Mouse (Mus musculus) gastrocnemius, adult 2 months (tissue): ENCODE data around the gene Iscu. TPM values are rescaled to one million over a fixed set of nuclear protein-coding genes. Genes with fewer than 3 reads are reported as not detected.
"Not testable (repeated sequence)": the region's sequence is repeated elsewhere in the genome, so short reads cannot be mapped to it uniquely, and the experiment has no call there.

Source experiments
- DNase-seq: peaks from one replicate; pipeline ENCODE4 v3.0.0; 2022
- H3K27ac ChIP-seq: fragments of 200-600 bp; 2 replicates; pipeline ENCODE4 v1.8.1; 2022; ENCODE audit warnings: mild to moderate bottlenecking
- H3K4me3 ChIP-seq: fragments of 200-600 bp; 2 replicates; pipeline ENCODE4 v1.8.1; 2022; ENCODE audit warnings: mild to moderate bottlenecking, moderate library complexity
- CTCF ChIP-seq: fragments of 200-600 bp; IDR thresholded peaks from 2 replicates; pipeline ENCODE4 v1.8.1; 2022; ENCODE audit warnings: antibody characterized with exemption, mild to moderate bottlenecking, moderate library complexity
- intact Hi-C: fragments of 180-260 bp; cut with DNase I; formaldehyde crosslinking; loops from one replicate; pipeline ENCODE4 v1.15.1; 2025
- total RNA-seq, 2 experiments: library from RNA; stranded (reverse); gene quantifications; 2 replicates each; pipeline ENCODE4 v1.2.3; 2021

The Iscu gene
- total RNA-seq, 2 experiments from 2014 or later, result 142 to 160 TPM

DNA sequence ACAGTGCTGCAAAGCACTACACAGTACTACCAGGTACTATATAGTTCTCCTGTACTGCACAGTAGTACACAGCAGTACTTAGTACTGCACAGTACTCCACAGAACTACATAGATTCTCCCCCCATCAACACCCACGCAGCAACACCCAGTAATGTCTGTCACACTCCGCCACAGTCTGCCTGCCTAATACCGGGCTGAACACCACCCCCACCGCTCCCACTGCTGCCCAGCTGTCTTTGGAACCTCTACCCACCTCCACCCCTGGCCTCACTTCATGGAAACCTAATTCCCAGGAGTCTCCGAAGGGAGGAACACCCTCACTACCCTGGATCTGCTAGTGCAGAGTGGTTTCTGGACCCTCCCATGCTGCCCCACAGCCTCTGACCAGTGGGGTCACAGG, 8.2 kb downstream of the Iscu start:
- DNase-seq, result no peak
- Histone ChIP-seq H3K27ac (0 out of 2 replicates have a peak overlapping the region, but pooled peaks have one; percentile 3), H3K4me3 (no peak overlapping the region)
- TF ChIP-seq CTCF, result no peak
- intact Hi-C loops, result no loop called here

DNA sequence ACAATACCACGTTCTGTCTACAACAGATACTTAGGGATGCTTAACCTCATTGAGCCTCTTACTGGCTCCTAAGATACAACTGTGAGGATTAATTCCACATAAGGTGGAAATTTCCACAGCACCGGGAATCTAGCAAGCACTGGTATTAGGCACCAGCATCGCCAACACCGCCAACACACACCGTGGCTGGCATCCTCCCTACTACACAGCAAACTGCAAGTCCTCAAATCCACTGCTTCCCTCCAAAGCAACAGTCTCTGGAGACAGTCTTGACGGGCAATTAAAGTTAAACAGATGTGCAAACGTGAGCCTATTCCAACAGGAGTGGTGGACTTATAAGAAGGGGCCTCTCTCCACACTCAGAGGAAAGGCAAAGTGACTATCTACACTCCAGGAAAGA, 8.7 kb downstream of the Iscu start:
- H3K27ac ChIP-seq, result 0 out of 2 replicates have a peak overlapping the region, but pooled peaks have one; percentile 3
- DNase-seq, result no peak

DNA sequence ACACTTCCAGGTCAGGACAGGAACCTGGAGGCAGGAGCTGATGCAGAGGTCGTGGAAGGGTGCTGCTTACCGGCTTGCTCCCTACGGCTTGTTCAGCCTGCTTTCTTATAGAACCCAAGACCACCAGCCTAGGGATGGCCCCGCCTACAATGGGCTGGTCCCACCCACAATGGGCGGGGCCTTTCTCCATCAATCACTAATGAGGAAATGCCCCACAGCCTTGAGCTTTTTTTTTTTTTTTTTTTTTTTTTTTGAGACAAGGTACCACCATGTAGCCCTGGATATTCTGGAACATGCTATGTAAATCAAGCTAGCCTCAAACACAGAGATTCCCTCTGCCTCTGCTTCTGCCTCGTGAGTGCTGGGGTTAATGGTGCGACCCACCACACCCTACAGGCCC, 9.3 kb downstream of the Iscu start:
- no peak overlapping the region for H3K4me3 ChIP-seq
- no peak for TF ChIP-seq CTCF
- DNase-seq, result no peak
- no peak overlapping the region for H3K27ac ChIP-seq
- intact Hi-C loops, result no loop called here

More for the DNA sequence above, 8.7 kb downstream of the Iscu start:
- intact Hi-C loops, result no loop called here
- no peak overlapping the region for H3K4me3 ChIP-seq
- no peak for TF ChIP-seq CTCF

DNA sequence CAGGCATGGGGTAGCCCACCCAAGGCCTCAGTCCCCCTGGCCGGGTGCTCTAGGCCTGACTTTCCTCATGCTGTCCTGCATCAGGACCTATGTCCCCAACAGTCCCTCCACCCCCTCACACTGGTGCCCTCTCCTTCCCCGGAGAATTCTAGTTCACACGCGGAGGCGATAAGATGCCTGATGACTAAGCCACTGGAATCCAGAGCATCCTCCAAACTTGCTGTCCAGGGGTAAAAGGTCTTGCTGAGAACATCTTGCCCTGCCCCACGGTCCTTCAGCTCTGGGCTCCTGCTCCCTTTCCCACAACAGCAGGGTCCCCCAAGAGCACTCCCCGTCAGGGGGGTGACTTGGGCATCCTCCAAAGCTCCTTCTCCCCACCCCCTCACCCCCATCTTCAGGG, 10.1 kb downstream of the Iscu start:
- Histone ChIP-seq H3K4me3 (no peak overlapping the region), H3K27ac (peak overlapping the region; percentile 75)
- DNase-seq, result peak; percentile 19
- no peak for TF ChIP-seq CTCF
- intact Hi-C loops, result no loop called here

DNA sequence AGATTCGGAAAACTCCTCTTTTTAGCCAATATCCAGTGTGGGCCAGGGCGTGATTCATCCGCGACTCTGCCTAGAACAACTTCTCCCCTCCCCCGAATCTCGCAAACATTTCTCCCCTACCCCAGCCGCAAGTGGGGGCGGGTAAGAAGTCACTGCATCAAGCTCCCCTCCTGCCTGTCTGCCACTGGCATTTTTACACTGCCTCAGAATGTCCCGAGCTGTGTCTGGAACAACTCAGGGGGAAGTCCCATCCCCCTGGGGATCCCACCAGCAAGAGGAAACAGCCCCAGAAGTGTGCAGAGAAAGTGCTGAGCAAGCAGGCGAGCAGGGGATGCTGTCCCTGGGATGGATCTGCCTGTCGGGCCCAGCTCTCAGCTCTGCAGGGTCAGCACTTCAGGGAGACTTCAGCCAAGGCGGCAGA, 11.0 kb downstream of the Iscu start:
- H3K4me3 ChIP-seq, result peak overlapping the region; percentile 48
- peak; percentile 64 for DNase-seq
- peak overlapping the region; percentile 75 for H3K27ac ChIP-seq
- intact Hi-C loops, result no loop called here
- no peak for TF ChIP-seq CTCF

DNA sequence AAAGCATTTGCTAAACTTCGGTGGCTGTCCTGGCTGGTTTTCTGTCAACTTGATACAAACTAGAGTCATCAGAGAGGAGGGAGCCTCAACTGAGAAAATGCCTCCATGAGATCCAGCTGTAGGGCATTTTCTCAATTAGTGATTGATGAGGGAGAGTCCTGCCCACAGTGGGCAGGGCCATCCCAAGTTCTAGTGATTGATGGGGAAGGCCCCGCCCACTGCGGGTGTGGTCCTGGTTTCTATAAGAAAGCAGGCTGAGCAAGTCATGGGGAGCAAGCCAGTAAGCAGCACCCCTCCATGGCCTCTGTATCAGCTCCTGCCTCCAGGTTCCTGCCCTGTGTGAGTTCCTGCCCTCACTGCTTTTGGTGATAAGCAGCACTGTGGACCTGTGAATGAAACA, 11.6 kb downstream of the Iscu start:
- intact Hi-C loops, DNase-seq: not testable (repeated sequence)
- H3K27ac ChIP-seq, result peak overlapping the region; percentile 75

DNA sequence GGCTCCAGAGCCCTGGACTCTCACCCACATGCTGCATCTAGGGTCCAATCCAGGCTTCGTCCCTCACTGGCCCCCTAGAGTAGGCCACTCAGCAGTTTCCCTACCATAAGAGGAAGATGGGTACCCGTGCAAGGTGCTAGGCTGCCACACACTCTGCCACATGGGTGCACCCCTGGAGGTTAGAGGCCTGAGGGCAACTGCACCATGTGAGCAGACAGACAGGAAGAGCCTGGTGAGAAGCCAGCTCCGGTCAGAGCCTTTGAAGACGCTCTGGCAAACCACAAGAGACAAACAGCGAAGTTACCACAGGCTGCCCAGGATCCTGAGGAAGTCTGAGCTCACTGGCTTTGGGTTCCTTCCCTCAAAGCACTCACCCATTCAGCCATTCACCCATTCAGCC, 14.4 kb downstream of the Iscu start:
- H3K4me3 ChIP-seq, result no peak overlapping the region
- no peak overlapping the region for H3K27ac ChIP-seq
- no peak for TF ChIP-seq CTCF
- no peak for DNase-seq
- intact Hi-C loops, result no loop called here

More for the DNA sequence above, 11.6 kb downstream of the Iscu start:
- H3K4me3 ChIP-seq, result peak overlapping the region; percentile 48

DNA sequence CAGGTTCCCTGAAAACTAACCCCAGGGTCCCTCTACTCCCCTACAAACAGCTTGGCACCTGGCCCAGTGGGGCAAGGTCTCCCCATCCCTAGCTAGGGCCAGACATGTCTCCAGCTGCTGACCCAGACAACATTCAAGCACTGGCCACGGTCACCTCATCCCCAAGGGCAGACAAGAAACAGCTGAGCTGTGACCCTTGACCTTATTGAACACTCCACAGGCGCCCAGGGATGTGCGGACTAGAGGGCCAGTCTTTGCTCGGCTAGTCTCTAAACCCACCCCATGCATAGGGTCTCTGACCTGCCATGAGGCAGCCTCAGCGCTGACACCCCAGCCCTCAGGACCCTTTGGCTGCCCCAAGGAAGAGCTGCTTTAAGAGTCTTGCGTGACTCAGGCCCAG, 16.1 kb downstream of the Iscu start:
- no peak for TF ChIP-seq CTCF
- no peak for DNase-seq
- no peak overlapping the region for H3K27ac ChIP-seq

DNA sequence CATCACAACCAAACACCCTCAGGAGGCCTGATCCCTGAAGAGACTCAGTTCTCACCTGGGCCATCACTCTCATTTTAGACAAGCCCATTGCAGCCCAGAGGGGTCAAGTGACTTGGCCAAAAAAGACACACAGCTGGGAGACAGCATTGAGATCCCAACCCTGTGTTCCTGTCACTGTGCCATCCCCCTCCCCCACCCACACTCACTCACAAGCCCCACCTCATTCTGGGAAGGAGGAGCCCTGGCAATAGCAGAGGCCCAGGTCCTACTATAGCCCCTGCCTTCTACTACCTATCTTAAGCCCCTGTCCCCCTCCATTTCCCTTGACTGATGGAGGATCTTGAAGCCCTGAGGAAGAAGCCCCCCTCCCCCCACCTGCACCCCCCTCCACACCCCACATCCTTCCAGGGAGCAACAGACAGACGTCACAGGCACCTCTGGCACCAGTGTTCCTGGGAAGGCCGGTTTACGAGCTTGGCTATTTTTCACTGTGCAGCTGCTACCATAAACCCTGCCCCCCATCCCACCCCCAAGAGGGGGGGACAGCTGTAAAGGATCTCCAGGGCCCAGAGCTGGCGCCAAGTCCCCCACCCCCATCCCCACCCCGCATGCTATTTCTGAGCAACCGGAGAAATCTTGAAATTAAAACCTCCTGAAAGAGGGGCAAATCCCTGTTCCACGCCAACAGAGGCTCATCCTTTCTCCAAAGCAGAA, 16.7 kb downstream of the Iscu start:
- Histone ChIP-seq H3K4me3 (no peak overlapping the region), H3K27ac (no peak overlapping the region)
- intact Hi-C loops, result no loop called here
- TF ChIP-seq CTCF, result no peak
- DNase-seq, result peak; percentile 67

More for the DNA sequence above, 16.1 kb downstream of the Iscu start:
- no peak overlapping the region for H3K4me3 ChIP-seq
- intact Hi-C loops, result no loop called here

DNA sequence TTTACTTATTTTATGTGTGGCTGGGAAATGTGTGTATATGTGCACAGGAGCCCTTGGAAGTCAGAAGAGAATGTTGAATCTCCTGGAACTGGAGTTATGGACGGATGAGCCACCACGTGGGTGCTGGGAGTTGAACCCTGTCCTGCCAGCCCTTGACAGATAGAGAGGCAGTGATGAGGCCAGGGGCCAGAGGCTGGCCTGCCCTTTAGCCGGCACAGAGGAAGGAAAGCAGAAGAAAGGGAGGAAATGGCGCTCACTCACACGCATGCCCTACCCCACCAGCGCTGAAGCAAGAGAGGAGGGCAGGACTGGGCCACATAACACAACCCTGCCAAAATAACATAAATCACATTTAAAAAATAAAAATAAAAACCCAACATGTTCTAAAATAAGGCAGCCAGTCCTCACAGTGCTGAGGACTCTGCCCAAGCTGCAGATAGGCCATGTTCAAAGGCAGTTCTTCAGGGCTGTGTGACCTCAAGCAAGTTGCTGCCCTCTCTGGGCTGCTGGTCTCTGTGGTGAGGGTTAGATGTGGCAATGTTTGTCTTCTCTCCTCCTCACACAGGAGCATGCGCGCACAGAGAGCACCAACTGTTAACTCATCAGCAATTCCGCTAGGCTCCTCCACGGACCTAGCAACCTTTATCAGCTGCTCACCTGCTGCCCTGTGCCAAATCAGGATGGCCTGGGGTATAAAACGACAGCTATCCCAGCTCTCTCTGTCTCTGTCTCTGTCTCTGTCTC, 18.1 kb downstream of the Iscu start:
- H3K4me3 ChIP-seq, result no peak overlapping the region
- no peak overlapping the region for H3K27ac ChIP-seq
- intact Hi-C loops, result no loop called here
- DNase-seq, result no peak
- no peak for TF ChIP-seq CTCF

DNA sequence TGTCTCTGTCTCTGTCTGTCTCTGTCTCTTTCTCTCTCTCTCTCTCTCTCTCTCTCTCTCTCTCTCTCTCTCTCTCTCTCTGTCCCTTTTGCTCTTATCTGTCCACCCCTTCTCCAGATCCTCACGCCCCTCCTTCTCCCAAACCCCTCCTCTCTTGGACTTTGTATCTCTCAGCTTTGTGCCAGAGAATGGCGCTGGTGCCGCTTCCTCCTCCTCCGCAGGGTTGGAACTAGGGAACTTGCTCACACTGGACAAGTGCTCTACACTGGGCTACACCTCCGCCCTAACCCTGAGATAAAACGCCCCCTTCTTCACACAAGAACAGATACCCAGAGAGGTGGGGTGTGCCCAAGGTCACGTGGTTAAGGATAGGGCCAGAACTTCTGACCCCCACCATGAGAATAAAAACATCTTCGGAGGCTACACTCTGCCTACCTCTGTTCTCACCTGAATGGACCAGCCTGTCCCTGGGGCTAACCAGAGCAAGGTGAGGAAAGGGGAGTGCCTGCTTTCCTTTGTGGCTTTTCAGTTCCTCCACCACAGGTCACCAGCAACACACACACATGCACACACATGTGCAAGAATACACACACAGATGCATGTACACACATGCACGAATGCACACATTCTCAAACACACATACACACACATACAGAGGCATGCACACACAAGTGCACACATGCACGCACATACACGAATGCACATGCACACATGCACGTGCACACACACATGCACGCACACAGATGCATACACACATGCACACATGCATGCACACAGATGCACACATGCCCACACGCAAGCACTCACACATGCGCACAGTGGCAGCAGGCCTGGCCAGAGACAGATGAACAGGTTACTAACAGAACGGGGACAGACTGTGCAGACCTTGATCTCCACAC, 18.9 kb downstream of the Iscu start:
- intact Hi-C loops, result no loop called here
- no peak for TF ChIP-seq CTCF
- no peak overlapping the region for H3K4me3 ChIP-seq
- DNase-seq, result no peak
- H3K27ac ChIP-seq, result no peak overlapping the region

DNA sequence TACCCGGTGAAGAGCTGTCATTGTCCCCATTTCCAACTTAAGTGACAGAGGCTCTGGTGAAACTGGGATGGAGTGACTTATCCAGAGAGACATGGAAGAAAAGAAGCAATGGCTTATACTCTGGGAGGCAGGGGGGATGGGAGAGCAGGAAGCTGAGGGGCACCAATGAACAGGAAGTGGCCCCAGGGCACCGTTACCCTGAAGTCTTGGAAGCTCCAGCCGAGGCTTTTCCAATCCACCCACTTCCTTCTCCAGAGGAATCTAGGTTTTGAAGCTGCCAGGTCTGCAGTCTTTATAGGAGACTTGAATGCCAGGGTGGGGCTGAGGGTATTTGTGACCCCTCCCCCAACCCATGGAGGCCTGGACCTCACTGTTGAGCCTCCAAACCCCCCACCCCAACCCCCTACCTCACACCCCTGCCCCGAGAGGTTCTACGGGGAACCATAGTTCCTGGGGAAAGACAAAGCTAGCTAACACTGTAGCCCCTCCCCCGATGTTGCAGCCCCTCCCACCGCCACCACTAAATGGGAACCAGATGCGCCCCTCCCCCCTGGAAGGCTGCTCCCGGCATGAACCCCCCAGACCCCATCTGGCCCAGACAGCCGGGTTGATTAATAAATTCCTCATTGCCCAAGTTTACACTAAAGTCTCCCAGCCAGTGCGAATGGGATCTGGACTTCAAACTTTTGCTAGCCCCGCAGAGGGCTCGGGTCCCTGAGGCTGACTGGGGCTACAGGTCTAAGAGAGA, 24.0 kb downstream of the Iscu start:
- no peak for TF ChIP-seq CTCF
- no peak for DNase-seq
- Histone ChIP-seq H3K27ac (no peak overlapping the region; the same call in 1 of the 2 replicates), H3K4me3 (peak overlapping the region; percentile 21)
- intact Hi-C loops, result no loop called here
